Mouse (Mus musculus) T-helper 2 cell (primary cell): ENCODE measurements around the gene 2310022A10Rik.
"Not testable (repeated sequence)": the region's sequence is repeated elsewhere in the genome, so short reads cannot be mapped to it uniquely, and the experiment has no call there.

Source experiments
- in situ Hi-C: fragments of 300-600 bp; cut with MboI, MseI; formaldehyde crosslinking; loops from one replicate; pipeline ENCODE4 v1.15.1; 2025; ENCODE audit warnings: high pct_unique_total_duplicates

2310022A10Rik gene

GRCm38 (mm10) chr7:27610370-27610769 is 57.3 kb downstream of the 2310022A10Rik start:
- in situ Hi-C loops: no loop called here

GRCm38 (mm10) chr7:27610871-27611270 is 57.8 kb downstream of the 2310022A10Rik start:
- in situ Hi-C loops: no loop called here

GRCm38 (mm10) chr7:27612940-27613339 is 59.9 kb downstream of the 2310022A10Rik start:
- in situ Hi-C loops: no loop called here

GRCm38 (mm10) chr7:27613751-27614499 is 60.9 kb downstream of the 2310022A10Rik start:
- in situ Hi-C loops: no loop called here

DNA sequence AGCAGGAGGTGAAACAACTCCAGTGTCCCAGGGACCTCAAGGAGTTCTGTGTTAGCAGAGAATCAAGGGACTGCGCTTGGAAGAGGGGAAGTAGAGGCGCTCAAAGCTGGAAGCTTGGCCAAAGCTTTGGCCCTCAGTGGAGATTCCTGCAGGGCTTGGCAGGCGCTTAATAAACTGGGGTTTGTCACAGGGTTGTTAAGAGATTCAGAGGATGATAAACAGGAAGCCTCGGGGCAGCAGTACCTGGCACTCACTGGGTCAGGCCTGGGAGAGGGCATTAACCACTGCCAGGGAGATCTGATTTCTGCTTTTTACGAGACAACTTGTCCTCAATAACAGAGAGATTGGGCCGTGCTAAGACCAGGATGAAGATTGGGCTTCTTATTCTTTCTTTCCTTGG is 68.0 kb downstream of the 2310022A10Rik start:
- in situ Hi-C loops: no loop called here

DNA sequence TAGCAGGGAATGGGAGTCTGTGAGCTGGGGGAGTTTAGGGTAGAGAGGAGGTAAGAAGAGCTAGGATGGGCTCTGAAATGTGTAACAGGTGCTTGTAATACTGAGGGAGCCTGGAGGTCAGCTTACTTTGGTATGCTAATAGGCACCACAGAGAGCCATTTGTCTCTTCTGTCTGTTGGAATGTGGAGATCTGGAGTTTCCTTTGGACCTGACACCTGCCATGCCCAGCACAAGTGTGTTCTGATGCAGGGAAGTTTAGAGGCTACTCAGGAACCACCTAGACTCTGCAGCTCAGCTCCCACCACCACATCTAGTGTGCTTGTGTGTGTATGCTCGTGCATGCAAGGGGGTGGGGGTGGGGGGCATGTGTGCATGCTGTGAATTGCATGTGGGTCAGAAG is 69.2 kb downstream of the 2310022A10Rik start:
- in situ Hi-C loops: no loop called here

DNA sequence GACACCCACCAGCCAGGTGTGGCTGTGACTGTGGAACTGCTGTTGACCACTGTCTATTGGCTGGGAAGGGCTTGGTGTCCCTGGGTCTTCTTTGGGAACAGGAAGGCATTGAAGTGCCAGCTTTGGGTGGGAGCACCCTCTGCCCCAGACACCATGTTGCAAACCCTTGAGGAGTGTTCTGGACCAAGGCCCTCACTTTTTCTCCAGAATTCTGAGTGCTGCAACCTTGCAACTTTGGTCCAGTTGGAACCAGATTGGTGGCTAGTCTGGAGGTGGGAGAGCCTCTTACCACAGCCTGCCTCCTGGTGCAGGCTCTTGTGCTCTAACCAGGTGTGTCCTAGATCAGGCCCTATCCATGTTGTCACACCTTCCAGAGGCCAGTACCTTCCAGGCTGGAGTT is 71.9 kb downstream of the 2310022A10Rik start:
- in situ Hi-C loops: no loop called here

DNA sequence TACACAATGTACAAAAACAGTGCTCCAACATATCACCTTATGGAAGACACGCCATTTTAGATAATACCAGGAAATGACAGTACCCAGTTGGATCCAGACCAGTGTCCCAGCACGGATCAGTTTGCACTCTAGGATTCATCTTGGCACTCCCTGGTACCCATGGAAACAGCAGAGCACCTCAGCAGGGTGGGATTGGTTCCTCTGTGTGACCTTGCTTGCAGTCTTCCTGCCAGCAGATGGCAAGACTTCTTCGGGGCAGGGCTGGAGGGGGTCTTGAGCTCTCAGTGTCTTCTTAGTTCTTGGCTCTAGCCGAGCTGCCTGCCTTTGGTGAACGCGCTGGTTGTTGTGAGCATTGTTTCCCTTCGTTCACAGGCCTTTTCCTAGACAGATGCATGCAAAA is 74.7 kb downstream of the 2310022A10Rik start:
- in situ Hi-C loops: no loop called here

DNA sequence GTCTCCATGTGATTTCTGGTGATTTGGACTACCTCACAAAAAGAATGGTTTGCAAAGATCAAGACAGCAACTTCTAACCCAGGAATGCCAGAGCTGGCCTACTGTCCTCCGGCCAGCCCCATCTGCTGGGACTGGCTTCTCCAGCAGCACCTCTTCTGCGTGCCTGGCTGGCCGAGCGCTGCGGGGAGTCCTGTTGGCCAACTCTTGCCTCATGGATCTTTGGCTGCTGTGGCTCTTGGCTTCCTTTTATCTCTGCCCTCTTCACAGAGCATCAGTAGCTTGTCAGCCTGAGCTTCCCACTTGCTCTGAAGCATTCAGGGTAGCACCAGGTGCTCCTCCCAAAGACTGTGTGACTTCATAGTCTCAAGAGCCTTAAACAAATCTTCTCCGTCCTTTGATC is 75.2 kb downstream of the 2310022A10Rik start:
- in situ Hi-C loops: no loop called here

DNA sequence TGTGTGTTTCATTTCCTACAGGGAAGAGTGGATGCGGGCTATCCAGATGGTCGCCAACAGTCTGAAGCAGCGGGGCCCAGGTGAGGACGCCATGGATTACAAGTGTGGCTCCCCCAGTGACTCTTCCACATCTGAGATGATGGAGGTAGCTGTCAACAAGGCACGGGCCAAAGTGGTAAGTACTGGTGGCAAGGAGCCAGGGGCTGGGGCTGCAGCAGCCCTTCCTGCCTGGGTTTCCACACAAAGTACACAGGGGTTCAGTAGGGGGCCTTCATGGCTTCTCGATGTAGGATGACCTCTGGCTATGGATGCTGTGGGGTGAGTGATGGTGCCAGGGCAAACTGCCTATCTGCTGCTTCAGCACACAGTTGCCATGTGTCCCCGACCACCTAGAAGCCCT is 75.8 kb downstream of the 2310022A10Rik start:
- in situ Hi-C loops: not testable (repeated sequence)

GRCm38 (mm10) chr7:27631439-27631838 is 78.4 kb downstream of the 2310022A10Rik start:
- in situ Hi-C loops: no loop called here
